Mouse (Mus musculus) cerebellum, adult 2 months (tissue): ENCODE data around the gene Frem3.

ENCODE experiments used
- CTCF ChIP-seq: fragments of 200-500 bp; IDR thresholded peaks from 2 replicates; pipeline ENCODE4 v1.5.1; 2011; ENCODE audit warnings: low read depth, mild to moderate bottlenecking, control low read depth, low read length, moderate library complexity, borderline replicate concordance; ENCODE audit not compliant: insufficient read depth
- POLR2A ChIP-seq: fragments of 200-500 bp; IDR thresholded peaks from 2 replicates; pipeline ENCODE4 v1.6.1; 2011; ENCODE audit warnings: low read length, control low read depth, borderline replicate concordance; ENCODE audit not compliant: insufficient read depth

GRCm38 (mm10) chr8:80732326-80732725, 121.4 kb downstream of the Frem3 start:
- TF ChIP-seq CTCF (no peak), POLR2A (no peak)
